Comparison of ENCODE assay signal across 10 mouse cellular contexts in genomic region chr4:116222843-116223119, GRCm38 (mm10). TPM values are rescaled to one million over a fixed set of nuclear protein-coding genes. Genes with fewer than 3 reads are reported as not detected.
A peak's percentile ranks its signal among the peaks of the same experiment; 100 is the strongest.
DNase-seq lines count a peak whose midpoint lies in the region; ATAC-seq and TF ChIP-seq lines count a peak whose summit lies in the region.
"Had no signal": no experiment of that assay in that cellular context is flagged by ENCODE, and none has a peak within 500 bp of the region (broad histone marks: within the 10 kb centered on the region; RNA-seq: fewer than 3 reads in every experiment).

No protein-coding gene starts in this region.

- peak overlapping the region; percentile 99 for H3K4me3 ChIP-seq in lung, adult 2 months (replicated peaks; ENCODE audit: extremely low read depth, low read depth, low read length)
- peak overlapping the region; percentile 76 for H3K4me3 ChIP-seq in forebrain, embryonic 10.5 days
- H3K4me3 ChIP-seq in limb, embryonic 10.5 days, result peak overlapping the region; percentile 75
- peak overlapping the region; percentile 77 for H3K4me3 ChIP-seq in neural tube, embryonic 15.5 days (replicated peaks)

- DNase-seq in lung, adult 2 months, result no peak
- no peak for DNase-seq in lung, postnatal 4 days
- no peak for DNase-seq in forebrain, embryonic 10.5 days (ENCODE audit: extremely low spot score, low spot score)
- no peak for DNase-seq in limb, embryonic 10.5 days (ENCODE audit: low spot score)
- no peak for DNase-seq in urinary bladder, postnatal 4 days (ENCODE audit: low spot score in 2 of 2)

- no peaks in the 10 kb centered on the region for H3K9me3 ChIP-seq in forebrain, embryonic 10.5 days
- no peaks in the 10 kb centered on the region for H3K9me3 ChIP-seq in limb, embryonic 10.5 days (replicated peaks)
- H3K9me3 ChIP-seq in neural tube, embryonic 15.5 days (replicated peaks), result no peaks in the 10 kb centered on the region

- peak overlapping the region; percentile 92 for H3K9ac ChIP-seq in neural tube, embryonic 15.5 days (replicated peaks)

- no peak for ATAC-seq in neural tube, embryonic 15.5 days (ENCODE audit: low FRiP score)
- no peak for ATAC-seq in megakaryocyte-erythroid progenitor cell, adult 5-6 weeks (replicated peaks; ENCODE audit: low FRiP score, low TSS enrichment, poor library complexity, severe bottlenecking)
- no peak for ATAC-seq in activated CD4-positive, CD25-positive, alpha-beta regulatory T cell, adult 4 months

- no peak for TF ChIP-seq POLR2A in lung, adult 2 months (IDR thresholded peaks at IDR 0.05; ENCODE audit: borderline replicate concordance, extremely low read depth, low read depth, low read length)

- WGBS in lung, adult 2 months, result 13% methylated on average over 6 of the region's 6 CpGs
- WGBS in forebrain, embryonic 10.5 days, result 7% methylated on average over 6 of the region's 6 CpGs
- 13% methylated on average over 6 of the region's 6 CpGs for WGBS in limb, embryonic 10.5 days
- WGBS in neural tube, embryonic 15.5 days, result 2% methylated on average over 6 of the region's 6 CpGs

- peak overlapping the region; percentile 60 for H3K4me2 ChIP-seq in neural tube, embryonic 15.5 days

- H3K27me3 ChIP-seq in forebrain, embryonic 10.5 days (ENCODE audit: poor library complexity, severe bottlenecking), result no peaks in the 10 kb centered on the region
- no peaks in the 10 kb centered on the region for H3K27me3 ChIP-seq in limb, embryonic 10.5 days (ENCODE audit: low read depth, poor library complexity, severe bottlenecking)
- no peaks in the 10 kb centered on the region for H3K27me3 ChIP-seq in neural tube, embryonic 15.5 days (replicated peaks)

- peaks cover 6% of the 10 kb centered on the region for H3K4me1 ChIP-seq in lung, adult 2 months (ENCODE audit: control insufficient read depth, insufficient read depth, low read length)
- H3K4me1 ChIP-seq in forebrain, embryonic 10.5 days, result peaks cover 27% of the 10 kb centered on the region
- peaks cover 13% of the 10 kb centered on the region for H3K4me1 ChIP-seq in limb, embryonic 10.5 days
- peaks cover 9% of the 10 kb centered on the region for H3K4me1 ChIP-seq in neural tube, embryonic 15.5 days

- TF ChIP-seq CTCF in lung, adult 2 months (IDR thresholded peaks at IDR 0.05; ENCODE audit: insufficient read depth, low read length), result no peak

- no peaks in the 10 kb centered on the region for H3K36me3 ChIP-seq in forebrain, embryonic 10.5 days (replicated peaks)
- H3K36me3 ChIP-seq in limb, embryonic 10.5 days, result no peaks in the 10 kb centered on the region
- H3K36me3 ChIP-seq in neural tube, embryonic 15.5 days, result no peaks in the 10 kb centered on the region

- H3K27ac ChIP-seq in forebrain, embryonic 10.5 days, result peak overlapping the region; percentile 99
- H3K27ac ChIP-seq in limb, embryonic 10.5 days, result peak overlapping the region; percentile 100
- H3K27ac ChIP-seq in neural tube, embryonic 15.5 days (replicated peaks), result peak overlapping the region; percentile 100

RNA-seq across cellular contexts. Expression of gene Pik3r3, which starts 1.4 kb away (rescaled TPM):
- polyA plus RNA-seq in lung, adult 2 months (2012; rRNA removed), result 23.5 and 23.8 TPM in 2 replicates
- polyA plus RNA-seq in forebrain, embryonic 10.5 days (2016; fragmentation: Nextera tagmentation; extraction: Ambion mirVana), result 39.1 and 42.6 TPM in 2 replicates
- 26.6 and 45.2 TPM in 2 replicates for polyA plus RNA-seq in limb, embryonic 10.5 days (2016; fragmentation: Nextera tagmentation; extraction: Ambion mirVana)
- polyA plus RNA-seq in neural tube, embryonic 15.5 days (2015; fragmentation: Nextera tagmentation; extraction: Ambion mirVana), result 43.1 and 52.6 TPM in 2 replicates
- total RNA-seq in megakaryocyte-erythroid progenitor cell, adult 5-6 weeks (2014; fragmentation: Nextera tagmentation), result 0.20 and 0.52 TPM in 2 replicates
- 1.9 and 3.4 TPM in 2 replicates for total RNA-seq in megakaryocyte-erythroid progenitor cell, adult 5-6 weeks (2017)
- polyA plus RNA-seq in activated CD4-positive, CD25-positive, alpha-beta regulatory T cell, adult 4 months (2017; shearing (Covaris generic)), result 1 to 10 TPM in 1 of 2 experiments, under 1 TPM in 1; 0.99 to 3.6 TPM

RNA-seq across cellular contexts. Expression of gene Gm49337, which starts 49.6 kb away (rescaled TPM):
- not detected in 2 replicates for polyA plus RNA-seq in lung, adult 2 months (2012; rRNA removed)
- not detected in 2 replicates for polyA plus RNA-seq in forebrain, embryonic 10.5 days (2016; fragmentation: Nextera tagmentation; extraction: Ambion mirVana)
- not detected in 2 replicates for polyA plus RNA-seq in limb, embryonic 10.5 days (2016; fragmentation: Nextera tagmentation; extraction: Ambion mirVana)
- polyA plus RNA-seq in neural tube, embryonic 15.5 days (2015; fragmentation: Nextera tagmentation; extraction: Ambion mirVana), result not detected in 2 replicates
- total RNA-seq in megakaryocyte-erythroid progenitor cell, adult 5-6 weeks (2014; fragmentation: Nextera tagmentation), result not detected in 2 replicates
- total RNA-seq in megakaryocyte-erythroid progenitor cell, adult 5-6 weeks (2017), result not detected in 2 replicates
- not detected for polyA plus RNA-seq in activated CD4-positive, CD25-positive, alpha-beta regulatory T cell, adult 4 months (2017; shearing (Covaris generic))
- total RNA-seq: adrenal gland, postnatal 36 days; heart, adult 18-20 months had no signal

RNA-seq across cellular contexts. Expression of gene 1700042G07Rik, which starts 49.6 kb away (rescaled TPM):
- not detected in 2 replicates for polyA plus RNA-seq in lung, adult 2 months (2012; rRNA removed)
- not detected in 2 replicates for polyA plus RNA-seq in forebrain, embryonic 10.5 days (2016; fragmentation: Nextera tagmentation; extraction: Ambion mirVana)
- not detected in 2 replicates for polyA plus RNA-seq in limb, embryonic 10.5 days (2016; fragmentation: Nextera tagmentation; extraction: Ambion mirVana)
- polyA plus RNA-seq in neural tube, embryonic 15.5 days (2015; fragmentation: Nextera tagmentation; extraction: Ambion mirVana), result not detected in 2 replicates
- not detected in 2 replicates for total RNA-seq in megakaryocyte-erythroid progenitor cell, adult 5-6 weeks (2014; fragmentation: Nextera tagmentation)
- total RNA-seq in megakaryocyte-erythroid progenitor cell, adult 5-6 weeks (2017), result not detected in 2 replicates
- not detected for polyA plus RNA-seq in activated CD4-positive, CD25-positive, alpha-beta regulatory T cell, adult 4 months (2017; shearing (Covaris generic))
- total RNA-seq: adrenal gland, postnatal 36 days; heart, adult 18-20 months had no signal

RNA-seq across cellular contexts. Expression of gene Tspan1, which starts 55.4 kb away (rescaled TPM):
- 60.8 and 93.7 TPM in 2 replicates for polyA plus RNA-seq in lung, adult 2 months (2012; rRNA removed)
- polyA plus RNA-seq in forebrain, embryonic 10.5 days (2016; fragmentation: Nextera tagmentation; extraction: Ambion mirVana), result not detected in 2 replicates
- not detected in 2 replicates for polyA plus RNA-seq in limb, embryonic 10.5 days (2016; fragmentation: Nextera tagmentation; extraction: Ambion mirVana)
- 0.27 and 5.8 TPM in 2 replicates for polyA plus RNA-seq in neural tube, embryonic 15.5 days (2015; fragmentation: Nextera tagmentation; extraction: Ambion mirVana)
- not detected in 2 replicates for total RNA-seq in megakaryocyte-erythroid progenitor cell, adult 5-6 weeks (2014; fragmentation: Nextera tagmentation)
- total RNA-seq in megakaryocyte-erythroid progenitor cell, adult 5-6 weeks (2017), result not detected in 2 replicates
- polyA plus RNA-seq in activated CD4-positive, CD25-positive, alpha-beta regulatory T cell, adult 4 months (2017; shearing (Covaris generic)), result not detected
- total RNA-seq: adrenal gland, postnatal 36 days had no signal
